Mouse (Mus musculus): ENCODE measurements around the gene Pam16. TPM values are rescaled to one million over a fixed set of nuclear protein-coding genes. Genes with fewer than 3 reads are reported as not detected.
A peak's percentile ranks its signal among the peaks of the same experiment; 100 is the strongest.

Gene Pam16
- total RNA-seq, 2 experiments from 2014 or later = 119 to 137 TPM

- DNase-seq = no peak
- intact Hi-C loops (cut with DNase I) = no loop called here
These were observed 8.0 kb downstream of the Pam16 start for GRCm38 (mm10) chr16:4616829-4617228.

GRCm38 (mm10) chr16:4615297-4615696 is 9.5 kb downstream of the Pam16 start:
- DNase-seq = no peak
- intact Hi-C loops (cut with DNase I) = no loop called here

DNA sequence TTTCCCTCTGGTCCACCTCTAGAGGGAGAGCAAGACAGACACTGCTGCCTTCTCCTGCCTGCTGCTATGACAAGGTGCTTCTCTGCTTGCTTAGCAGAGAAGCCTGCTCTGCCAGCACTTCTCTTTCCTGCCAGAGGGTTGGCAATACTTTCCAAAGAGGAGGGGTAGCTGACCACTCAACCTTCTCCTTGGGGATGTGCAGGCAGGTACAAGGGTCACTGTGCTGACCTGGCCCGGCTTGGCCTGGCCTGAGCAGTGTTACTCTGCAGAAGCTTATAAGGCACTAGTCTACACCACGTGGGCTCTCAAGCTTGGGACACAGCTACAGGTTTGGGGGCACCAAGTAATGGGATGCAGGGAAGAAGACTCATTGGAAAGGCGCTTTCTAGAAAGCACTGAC is 10.1 kb downstream of the Pam16 start:
- intact Hi-C loops (cut with DNase I) = no loop called here
- no peak for DNase-seq

DNA sequence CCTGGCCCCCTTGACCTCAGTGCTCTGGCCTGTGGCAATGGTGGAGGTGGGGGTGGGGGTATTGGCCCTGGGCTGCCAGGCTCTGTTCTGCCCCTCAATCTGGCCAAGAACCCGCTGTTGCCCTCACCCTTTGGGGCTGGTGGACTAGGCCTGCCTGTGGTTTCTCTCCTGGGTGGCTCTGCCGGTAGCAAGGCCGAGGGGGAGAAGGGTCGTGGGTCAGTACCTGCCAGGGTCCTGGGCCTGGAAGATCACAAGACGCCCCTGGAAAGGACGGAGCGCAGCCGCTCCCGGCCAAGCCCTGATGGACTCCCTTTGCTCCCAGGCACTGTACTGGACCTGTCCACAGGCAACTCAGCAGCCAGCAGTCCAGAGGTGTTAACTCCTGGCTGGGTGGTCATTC is 11.1 kb downstream of the Pam16 start:
- no peak for DNase-seq
- intact Hi-C loops (cut with DNase I) = no loop called here

DNA sequence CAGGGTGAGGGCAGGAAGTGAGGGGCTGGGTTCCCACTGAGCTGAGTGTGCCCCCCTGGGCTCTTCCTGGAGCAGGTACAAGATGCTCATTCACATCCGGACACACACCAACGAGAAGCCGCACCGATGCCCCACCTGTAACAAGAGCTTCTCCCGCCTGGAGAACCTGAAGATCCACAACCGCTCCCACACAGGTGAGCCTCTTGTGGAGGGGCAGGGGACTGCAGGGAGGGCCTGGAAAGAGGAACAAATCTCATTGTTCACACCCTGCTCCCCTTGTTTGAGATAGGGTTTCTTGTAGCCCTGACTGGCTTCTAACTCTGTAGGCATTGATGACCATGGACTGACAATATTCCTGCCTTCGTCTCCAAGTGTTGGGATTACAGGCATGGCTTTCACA is 13.1 kb downstream of the Pam16 start:
- no peak for DNase-seq
- intact Hi-C loops (cut with DNase I) = no loop called here

DNA sequence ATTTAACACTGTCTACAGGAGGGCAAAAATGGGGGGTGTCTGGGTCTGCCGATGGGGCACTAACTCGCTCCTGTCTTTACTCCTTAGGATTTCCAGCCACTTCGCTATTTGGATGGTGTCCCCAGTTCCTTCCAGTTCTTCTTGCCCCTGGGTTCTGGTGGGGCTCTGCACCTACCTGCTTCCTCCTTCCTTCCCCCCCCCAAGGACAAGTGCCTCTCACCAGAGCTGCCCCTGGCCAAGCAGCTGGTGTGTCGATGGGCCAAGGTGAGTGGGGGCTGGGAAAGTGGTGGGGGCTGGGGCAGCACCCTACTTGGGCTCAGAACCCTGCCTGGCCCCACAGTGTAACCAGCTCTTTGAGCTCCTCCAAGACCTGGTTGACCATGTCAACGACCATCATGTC is 13.6 kb downstream of the Pam16 start:
- DNase-seq = no peak
- intact Hi-C loops (cut with DNase I) = no loop called here

- DNase-seq = no peak
- intact Hi-C loops (cut with DNase I) = loop anchor here (5.0 to 10.0 kb wide), 2 partner anchors 121 to 304 kb away; no protein-coding TSS in a partner anchor
These were observed 16.2 kb downstream of the Pam16 start for GRCm38 (mm10) chr16:4608532-4609059.

GRCm38 (mm10) chr16:4607818-4608531 is 16.8 kb downstream of the Pam16 start:
- intact Hi-C loops (cut with DNase I) = loop anchor here (1.0 to 10.0 kb wide), 4 partner anchors 40 to 303 kb away; no protein-coding TSS in a partner anchor
- DNase-seq = peak; percentile 87 to 90

DNA sequence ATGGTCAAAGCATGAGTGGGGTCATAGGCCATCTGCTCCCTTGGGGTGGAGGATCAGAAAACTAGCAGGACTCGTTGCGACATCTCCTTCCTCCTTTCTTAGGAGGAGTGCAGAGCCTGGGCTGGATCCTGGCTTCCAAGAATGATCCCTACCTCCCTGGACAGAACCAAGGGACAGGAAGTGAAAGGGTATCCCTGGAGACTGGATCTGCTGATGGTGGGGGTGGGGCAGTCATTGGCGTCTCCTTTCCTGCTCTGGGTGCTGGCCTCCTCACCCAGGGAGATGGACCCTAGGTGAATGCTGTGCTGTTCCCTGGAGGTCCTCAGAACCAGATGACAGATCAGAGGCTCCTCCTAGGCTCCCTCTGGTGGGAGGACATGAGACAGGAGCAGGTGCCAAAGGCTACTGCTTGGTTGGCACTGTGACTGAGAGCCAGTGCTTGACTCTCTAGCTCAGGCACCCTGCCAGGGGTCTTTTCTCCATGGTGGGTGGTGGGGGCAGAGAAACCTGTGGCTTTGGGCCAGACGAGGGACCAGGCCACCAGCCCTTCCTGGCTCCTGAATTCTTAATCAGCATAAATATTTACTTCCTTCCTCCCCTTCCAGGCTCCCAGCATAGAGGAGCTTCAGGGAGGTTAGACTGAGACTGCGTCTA is 18.2 kb downstream of the Pam16 start:
- DNase-seq = peak; percentile 51 to 73
- intact Hi-C loops (cut with DNase I) = loop anchor here (1.0 to 10.0 kb wide), 4 partner anchors 38 to 302 kb away; no protein-coding TSS in a partner anchor

- no peak for DNase-seq
- intact Hi-C loops (cut with DNase I) = loop anchor here (5.0 to 10.0 kb wide), 2 partner anchors 118 to 301 kb away; no protein-coding TSS in a partner anchor
These were observed 19.2 kb downstream of the Pam16 start for GRCm38 (mm10) chr16:4605514-4606131.

DNA sequence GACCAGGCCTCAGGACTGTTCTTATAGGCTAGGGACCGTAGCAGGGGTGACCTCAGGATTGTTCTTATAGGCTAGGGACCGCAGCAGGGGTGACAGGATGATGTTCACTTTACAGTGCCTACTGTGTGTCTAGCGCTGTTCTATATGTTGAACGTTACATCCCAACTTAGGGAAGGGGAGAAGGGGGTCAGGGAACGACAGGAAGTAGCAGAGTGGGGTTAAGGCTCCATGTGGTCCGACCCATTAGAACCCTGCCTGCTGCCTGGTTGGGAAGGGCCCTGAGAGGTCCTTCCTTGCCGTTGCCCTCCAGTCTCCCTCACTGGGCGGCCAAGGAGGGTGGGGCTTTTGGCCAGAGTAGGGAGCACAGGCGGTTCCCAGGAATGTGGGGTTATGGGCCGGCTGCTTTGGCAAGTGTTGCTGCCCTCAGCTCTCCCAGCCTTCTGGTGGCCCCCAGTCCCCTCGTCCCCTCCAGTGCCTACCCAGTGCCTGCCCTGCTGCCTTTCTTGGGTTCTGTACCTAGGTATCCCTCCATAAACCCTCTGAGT is 20.4 kb downstream of the Pam16 start:
- intact Hi-C loops (cut with DNase I) = loop anchor here (10.0 kb wide), 1 partner anchor 300 kb away; no protein-coding TSS in a partner anchor
- DNase-seq = no peak

- no peak for DNase-seq
- intact Hi-C loops (cut with DNase I) = loop anchor here (10.0 kb wide), 1 partner anchor 299 kb away; no protein-coding TSS in a partner anchor
These were observed 21.3 kb downstream of the Pam16 start for GRCm38 (mm10) chr16:4603453-4603837.

- no peak for DNase-seq
- intact Hi-C loops (cut with DNase I) = loop anchor here (10.0 kb wide), 1 partner anchor 298 kb away; no protein-coding TSS in a partner anchor
These were observed 21.9 kb downstream of the Pam16 start for GRCm38 (mm10) chr16:4602766-4603452.

DNA sequence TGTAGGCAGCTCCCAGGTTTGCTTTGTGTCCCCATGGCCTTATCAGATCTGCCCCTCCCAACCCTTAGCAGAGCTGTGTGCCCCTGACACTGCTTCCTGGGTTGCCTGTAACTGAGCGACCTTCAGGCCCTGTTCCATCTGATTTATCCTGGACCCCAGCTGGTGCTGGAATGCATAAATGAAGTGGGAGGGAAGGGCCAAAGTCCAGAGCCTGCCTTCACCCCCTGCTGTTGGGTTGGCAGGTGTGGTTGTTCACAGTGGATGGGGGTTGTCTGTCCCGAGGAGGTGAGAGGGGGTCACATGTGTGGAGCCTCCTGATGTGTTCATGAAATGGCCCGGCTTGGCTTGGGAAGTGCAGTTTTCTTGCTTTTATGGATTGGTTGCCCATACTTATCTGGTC is 22.6 kb downstream of the Pam16 start:
- DNase-seq = no peak
- intact Hi-C loops (cut with DNase I) = loop anchor here (10.0 kb wide), 1 partner anchor 297 kb away; no protein-coding TSS in a partner anchor

DNA sequence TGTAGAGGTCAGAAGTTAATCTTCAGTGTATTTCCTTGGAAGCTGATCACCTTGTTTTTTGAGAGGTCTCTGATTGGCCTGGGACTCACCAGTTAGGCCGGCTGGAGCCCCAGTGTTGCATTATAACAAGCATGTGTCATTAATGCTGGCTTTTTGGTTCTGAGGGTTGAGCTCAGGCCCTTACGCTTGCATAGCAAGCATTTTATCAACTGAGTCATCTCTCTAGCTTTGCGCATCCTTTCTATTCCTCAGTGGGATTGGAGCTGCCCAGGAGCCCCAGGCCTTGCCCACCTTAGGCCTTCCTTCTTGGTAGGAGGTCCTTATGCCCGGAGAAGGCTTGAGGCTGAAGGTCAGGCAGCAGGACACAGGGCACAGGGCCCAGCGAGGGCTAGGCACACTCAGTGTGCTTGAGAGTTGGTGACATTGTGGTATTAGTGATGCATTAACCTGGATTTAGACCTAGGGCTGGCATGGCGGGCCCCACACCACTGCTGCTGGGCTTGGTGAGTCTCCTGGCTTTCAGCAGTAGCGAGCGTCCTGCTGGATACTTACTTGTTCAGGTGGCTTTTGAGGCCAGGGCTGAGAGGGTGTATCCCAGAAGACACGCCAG is 24.0 kb downstream of the Pam16 start:
- no peak for DNase-seq
- intact Hi-C loops (cut with DNase I) = loop anchor here (10.0 kb wide), 1 partner anchor 296 kb away; no protein-coding TSS in a partner anchor

GRCm38 (mm10) chr16:4599616-4600015 is 25.2 kb downstream of the Pam16 start:
- no peak for DNase-seq
- intact Hi-C loops (cut with DNase I) = loop anchor here (10.0 kb wide), 1 partner anchor 295 kb away; no protein-coding TSS in a partner anchor

- intact Hi-C loops (cut with DNase I) = no loop called here
- DNase-seq = no peak
These were observed 25.8 kb downstream of the Pam16 start for GRCm38 (mm10) chr16:4598891-4599543.

GRCm38 (mm10) chr16:4598041-4598440 is 26.7 kb downstream of the Pam16 start:
- intact Hi-C loops (cut with DNase I) = no loop called here
- DNase-seq = no peak

GRCm38 (mm10) chr16:4597296-4597695 is 27.5 kb downstream of the Pam16 start:
- DNase-seq = peak in 1 of 2 experiments; percentile 49
- intact Hi-C loops (cut with DNase I) = no loop called here
